Mouse (Mus musculus) frontal cortex, adult (tissue): ENCODE results near the gene Extl1.

Source experiments
- ATAC-seq: cut with Nextera tagmentation; 2 replicates; pipeline ENCODE4 v1.9.2; 2017; ENCODE audit warnings: mild to moderate bottlenecking, moderate library complexity, mixed read lengths; ENCODE audit not compliant: low TSS enrichment

Gene Extl1

GRCm38 (mm10) chr4:134314081-134314655, 69.5 kb downstream of the Extl1 start:
- no peak for ATAC-seq

GRCm38 (mm10) chr4:134312901-134313300, 70.7 kb downstream of the Extl1 start:
- ATAC-seq = no peak

- no peak for ATAC-seq
Measured at GRCm38 (mm10) chr4:134312341-134312740, 71.3 kb downstream of the Extl1 start.

- no peak for ATAC-seq
Measured at GRCm38 (mm10) chr4:134311784-134312183, 71.9 kb downstream of the Extl1 start.

- no peak for ATAC-seq
Measured at GRCm38 (mm10) chr4:134310656-134311055, 73.0 kb downstream of the Extl1 start.

GRCm38 (mm10) chr4:134310106-134310505, 73.5 kb downstream of the Extl1 start:
- no peak for ATAC-seq

GRCm38 (mm10) chr4:134307367-134308072, 76.1 kb downstream of the Extl1 start:
- ATAC-seq = peak; percentile 55; the same call in 1 of the 2 replicates

- ATAC-seq = no peak
Measured at GRCm38 (mm10) chr4:134306963-134307362, 76.7 kb downstream of the Extl1 start.
